Mouse (Mus musculus) MEL (cell line): ENCODE data around the gene Tex9. TPM values are rescaled to one million over a fixed set of nuclear protein-coding genes. Genes with fewer than 3 reads are reported as not detected.

Experiments
- DNase-seq: peaks from one replicate; pipeline ENCODE4 v3.0.0; 2011; ENCODE audit warnings: low read depth, low spot score
- H3K27ac ChIP-seq: 2 replicates; pipeline ENCODE4 v1.5.1; 2012; ENCODE audit warnings: low read depth, mild to moderate bottlenecking, control low read depth, low read length, moderate library complexity; ENCODE audit not compliant: control insufficient read depth
- H3K27me3 ChIP-seq, 2 experiments: fragments of 150-350 bp in 1 of 2; sonication (generic) in 1 of 2; 2 replicates each; pipeline ENCODE4 v1.6.1; 2012; ENCODE audit warnings: low read length in 2 of 2, mild to moderate bottlenecking in 2 of 2, improper control_type of control experiment in 1 of 2, moderate library complexity in 1 of 2; ENCODE audit not compliant: insufficient read depth in 2 of 2, control insufficient read depth in 1 of 2
- H3K36me3 ChIP-seq, 2 experiments: 2 replicates each; pipeline ENCODE4 v1.6.1; 2012 to 2014; ENCODE audit warnings: low read length in 2 of 2, improper control_type of control experiment in 1 of 2, inconsistent platforms in 1 of 2, mild to moderate bottlenecking in 1 of 2; ENCODE audit not compliant: insufficient read depth in 2 of 2, control insufficient read depth in 1 of 2
- H3K4me1 ChIP-seq, 2 experiments: fragments of 150-350 bp in 1 of 2; sonication (generic) in 1 of 2; 2 replicates each; pipeline ENCODE4 v1.6.1; 2012; ENCODE audit warnings: low read length in 2 of 2, improper control_type of control experiment in 1 of 2, mild to moderate bottlenecking in 1 of 2; ENCODE audit not compliant: insufficient read depth in 2 of 2, control insufficient read depth in 1 of 2
- H3K4me3 ChIP-seq, 2 experiments: fragments of 150-350 bp in 1 of 2; sonication (generic) in 1 of 2; 2 replicates each; pipeline ENCODE4 v1.5.1; 2012; ENCODE audit warnings: low read depth in 2 of 2, low read length in 2 of 2, mild to moderate bottlenecking in 2 of 2, moderate library complexity in 2 of 2, control low read depth in 1 of 2, improper control_type of control experiment in 1 of 2; ENCODE audit not compliant: control insufficient read depth in 1 of 2, insufficient read depth in 1 of 2
- H3K79me2 ChIP-seq: 2 replicates; pipeline ENCODE4 v1.6.1; 2012; ENCODE audit warnings: mild to moderate bottlenecking, low read length, moderate library complexity; ENCODE audit not compliant: control insufficient read depth, poor library complexity, insufficient read depth
- H3K9ac ChIP-seq: 2 replicates; pipeline ENCODE4 v1.6.1; 2012; ENCODE audit warnings: low read depth, mild to moderate bottlenecking, control low read depth, low read length, moderate library complexity; ENCODE audit not compliant: control insufficient read depth, poor library complexity, severe bottlenecking
- H3K9me3 ChIP-seq: fragments of 150-350 bp; sonication (generic); replicated peaks from 2 replicates; pipeline ENCODE4 v1.6.1; 2012; ENCODE audit warnings: mild to moderate bottlenecking, low read length, improper control_type of control experiment, moderate library complexity; ENCODE audit not compliant: insufficient read depth
- BHLHE40 ChIP-seq: IDR thresholded peaks from 2 replicates; pipeline ENCODE4 v1.6.1; 2012; ENCODE audit warnings: low read depth, mild to moderate bottlenecking, inconsistent platforms, low read length, improper control_type of control experiment, borderline replicate concordance
- CHD1 ChIP-seq: IDR thresholded peaks from 2 replicates; pipeline ENCODE4 v1.6.1; 2012; ENCODE audit warnings: low read depth, mild to moderate bottlenecking, inconsistent platforms, low read length, improper control_type of control experiment
- CHD2 ChIP-seq: IDR thresholded peaks from 2 replicates; pipeline ENCODE4 v1.6.1; 2011; ENCODE audit warnings: low read length, improper control_type of control experiment
- CTCF ChIP-seq, 3 experiments: IDR thresholded peaks in 2 of 3; conservative IDR thresholded peaks in 1 of 3; 2 replicates each; pipeline ENCODE4 v1.5.1; 2011 to 2012; ENCODE audit warnings: low read length in 3 of 3, low read depth in 2 of 3, mild to moderate bottlenecking in 2 of 3, improper control_type of control experiment in 1 of 3, inconsistent platforms in 1 of 3, mixed read lengths in 1 of 3, moderate library complexity in 1 of 3; ENCODE audit not compliant: control insufficient read depth in 1 of 3, insufficient read depth in 1 of 3, poor library complexity in 1 of 3, severe bottlenecking in 1 of 3
- E2F4 ChIP-seq: IDR thresholded peaks from 2 replicates; pipeline ENCODE4 v1.6.1; 2011; ENCODE audit warnings: low read depth, low read length, improper control_type of control experiment, borderline replicate concordance
- ELF1 ChIP-seq: IDR thresholded peaks from 2 replicates; pipeline ENCODE4 v1.6.1; 2014; ENCODE audit warnings: low read depth, mild to moderate bottlenecking, inconsistent platforms, low read length, improper control_type of control experiment, moderate library complexity
- EP300 ChIP-seq, 2 experiments: IDR thresholded peaks; 2 replicates each; pipeline ENCODE4 v1.6.1; 2011; ENCODE audit warnings: improper control_type of control experiment in 2 of 2, low read length in 2 of 2, low read depth in 1 of 2, mild to moderate bottlenecking in 1 of 2
- ETS1 ChIP-seq: IDR thresholded peaks from 2 replicates; pipeline ENCODE4 v1.6.1; 2012; ENCODE audit warnings: low read depth, mild to moderate bottlenecking, inconsistent platforms, low read length, improper control_type of control experiment, moderate library complexity
- GABPA ChIP-seq: IDR thresholded peaks from 2 replicates; pipeline ENCODE4 v1.6.1; 2012; ENCODE audit warnings: low read depth, mild to moderate bottlenecking, inconsistent platforms, low read length, improper control_type of control experiment, moderate library complexity
- GATA1 ChIP-seq: IDR thresholded peaks from 2 replicates; pipeline ENCODE4 v1.6.1; 2011; ENCODE audit warnings: low read depth, low read length, improper control_type of control experiment
- HCFC1 ChIP-seq: IDR thresholded peaks from 2 replicates; pipeline ENCODE4 v1.6.1; 2012; ENCODE audit warnings: low read depth, mild to moderate bottlenecking, inconsistent platforms, low read length, improper control_type of control experiment, moderate library complexity
- MAFK ChIP-seq: IDR thresholded peaks from 2 replicates; pipeline ENCODE4 v1.6.1; 2011; ENCODE audit warnings: low read depth, mild to moderate bottlenecking, low read length, improper control_type of control experiment, borderline replicate concordance
- MAX ChIP-seq: IDR thresholded peaks from 2 replicates; pipeline ENCODE4 v1.6.1; 2011; ENCODE audit warnings: low read length, improper control_type of control experiment
- MAZ ChIP-seq: IDR thresholded peaks from 2 replicates; pipeline ENCODE4 v1.6.1; 2012; ENCODE audit warnings: low read depth, mild to moderate bottlenecking, inconsistent platforms, low read length, improper control_type of control experiment
- MEF2A ChIP-seq: IDR thresholded peaks from 2 replicates; pipeline ENCODE4 v1.6.1; 2014; ENCODE audit warnings: low read depth, mild to moderate bottlenecking, inconsistent platforms, low read length, improper control_type of control experiment; ENCODE audit not compliant: poor library complexity, insufficient replicate concordance, severe bottlenecking; ENCODE audit errors: extremely low read depth
- MXI1 ChIP-seq: IDR thresholded peaks from 2 replicates; pipeline ENCODE4 v1.6.1; 2011; ENCODE audit warnings: mild to moderate bottlenecking, low read depth, low read length, improper control_type of control experiment
- MYB ChIP-seq: IDR thresholded peaks from 2 replicates; pipeline ENCODE4 v1.6.1; 2011; ENCODE audit warnings: mild to moderate bottlenecking, low read depth, low read length, improper control_type of control experiment
- MYC ChIP-seq: IDR thresholded peaks from 2 replicates; pipeline ENCODE4 v1.6.1; 2011; ENCODE audit warnings: low read depth, mild to moderate bottlenecking, low read length, improper control_type of control experiment, moderate library complexity
- NRF1 ChIP-seq: IDR thresholded peaks from 2 replicates; pipeline ENCODE4 v1.6.1; 2014; ENCODE audit warnings: low read depth, mild to moderate bottlenecking, inconsistent platforms, low read length, improper control_type of control experiment, moderate library complexity; ENCODE audit not compliant: poor library complexity, insufficient read depth, severe bottlenecking
- POLR2A ChIP-seq, 2 experiments: IDR thresholded peaks; 2 replicates each; pipeline ENCODE4 v1.6.1; 2011 to 2012; ENCODE audit warnings: low read length in 2 of 2, mild to moderate bottlenecking in 2 of 2, control low read depth in 1 of 2, improper control_type of control experiment in 1 of 2, low read depth in 1 of 2, moderate library complexity in 1 of 2; ENCODE audit not compliant: control insufficient read depth in 1 of 2, insufficient read depth in 1 of 2, poor library complexity in 1 of 2
- POLR2AphosphoS2 ChIP-seq: IDR thresholded peaks from 2 replicates; pipeline ENCODE4 v1.6.1; 2011; ENCODE audit warnings: low read length, improper control_type of control experiment
- POLR2AphosphoS5 ChIP-seq: IDR thresholded peaks from 2 replicates; pipeline ENCODE4 v1.6.1; 2012; ENCODE audit warnings: low read depth, borderline replicate concordance, mild to moderate bottlenecking, inconsistent platforms, low read length, moderate library complexity, mixed read lengths
- RAD21 ChIP-seq: IDR thresholded peaks from 2 replicates; pipeline ENCODE4 v1.6.1; 2011; ENCODE audit warnings: mild to moderate bottlenecking, low read depth, low read length, improper control_type of control experiment
- RCOR1 ChIP-seq: IDR thresholded peaks from 2 replicates; pipeline ENCODE4 v1.6.1; 2012; ENCODE audit warnings: low read depth, mild to moderate bottlenecking, inconsistent platforms, low read length, improper control_type of control experiment
- SIN3A ChIP-seq: IDR thresholded peaks from 2 replicates; pipeline ENCODE4 v1.6.1; 2012; ENCODE audit warnings: low read length, improper control_type of control experiment, inconsistent platforms
- SMC3 ChIP-seq: IDR thresholded peaks from 2 replicates; pipeline ENCODE4 v1.6.1; 2011; ENCODE audit warnings: low read depth, low read length, improper control_type of control experiment
- TAL1 ChIP-seq: IDR thresholded peaks from 2 replicates; pipeline ENCODE4 v1.6.1; 2012; ENCODE audit warnings: mild to moderate bottlenecking, inconsistent platforms, low read length, moderate library complexity, mixed read lengths
- TBP ChIP-seq: IDR thresholded peaks from 2 replicates; pipeline ENCODE4 v1.8.0; 2011; ENCODE audit warnings: low read depth, low read length, improper control_type of control experiment
- TCF12 ChIP-seq: IDR thresholded peaks from 2 replicates; pipeline ENCODE4 v1.6.1; 2014; ENCODE audit warnings: low read depth, mild to moderate bottlenecking, inconsistent platforms, low read length, improper control_type of control experiment, moderate library complexity
- UBTF ChIP-seq: IDR thresholded peaks from 2 replicates; pipeline ENCODE4 v1.6.1; 2012; ENCODE audit warnings: low read depth, mild to moderate bottlenecking, inconsistent platforms, low read length, improper control_type of control experiment, moderate library complexity, borderline replicate concordance; ENCODE audit not compliant: insufficient read depth
- USF1 ChIP-seq: IDR thresholded peaks from 2 replicates; pipeline ENCODE4 v1.6.1; 2014; ENCODE audit warnings: low read depth, mild to moderate bottlenecking, inconsistent platforms, low read length, improper control_type of control experiment, moderate library complexity
- USF2 ChIP-seq, 2 experiments: IDR thresholded peaks; 2 replicates each; pipeline ENCODE4 v1.6.1; 2011 to 2012; ENCODE audit warnings: improper control_type of control experiment in 2 of 2, low read length in 2 of 2, borderline replicate concordance in 1 of 2, inconsistent platforms in 1 of 2, low read depth in 1 of 2, mild to moderate bottlenecking in 1 of 2; ENCODE audit not compliant: insufficient read depth in 1 of 2
- ZC3H11A ChIP-seq: IDR thresholded peaks from 2 replicates; pipeline ENCODE4 v1.6.1; 2012; ENCODE audit warnings: low read depth, mild to moderate bottlenecking, inconsistent platforms, low read length, improper control_type of control experiment
- ZKSCAN1 ChIP-seq: IDR thresholded peaks from 2 replicates; pipeline ENCODE4 v1.6.1; 2012; ENCODE audit warnings: low read depth, mild to moderate bottlenecking, inconsistent platforms, low read length, improper control_type of control experiment, moderate library complexity
- polyA plus RNA-seq, 2 experiments: library from polyadenylated mRNA; stranded (reverse) in 1 of 2; unstranded in 1 of 2; fragments of >175 nt in 1 of 2; fragments of >200 nt in 1 of 2; gene quantifications; 2 replicates each; pipeline versions ENCODE4 v1.2.1 to v1.2.4; 2012; ENCODE audit warnings: low replicate concordance in 2 of 2, low read depth in 1 of 2; ENCODE audit not compliant: insufficient read length in 2 of 2, insufficient read depth in 1 of 2, missing spikeins in 1 of 2
- total RNA-seq: library from RNA; depleted of rRNA; stranded (reverse); fragments of 300-350 nt; gene quantifications from 2 replicates; pipeline ENCODE4 v1.2.3, GENCODE M21; 2012

Gene Tex9
- total and polyA plus RNA-seq, 3 experiments = 7.0 to 17.1 TPM; not detected in 1

DNA sequence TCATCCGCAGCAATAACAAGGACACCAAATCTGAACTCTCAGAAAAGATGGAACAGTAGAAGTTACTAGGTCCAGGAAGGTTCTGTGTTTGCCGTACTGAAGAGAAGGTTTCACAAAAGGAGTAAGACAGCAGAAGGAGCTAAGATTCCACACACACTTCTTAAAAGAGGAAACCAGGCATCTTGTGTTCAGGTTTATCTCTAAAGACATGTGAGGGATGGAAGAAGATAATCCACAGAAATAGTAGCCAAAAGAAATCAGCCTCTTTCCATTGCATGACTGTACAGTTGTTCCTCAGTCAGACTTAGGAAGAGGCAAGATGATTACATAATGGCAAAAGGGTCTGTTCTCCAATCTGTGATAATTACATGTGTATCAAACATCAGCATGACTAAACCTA is 29.6 kb downstream of the Tex9 start:
- Histone ChIP-seq H3K9me3 (no peaks in the 10 kb centered on the region), H3K4me1 (peaks cover 20 to 35% of the 10 kb centered on the region in 2 experiments), H3K79me2 (0 out of 2 replicates have a peak, but pooled peaks cover 2% of the 10 kb centered on the region), H3K4me3 (no peak overlapping the region), H3K9ac (no peak overlapping the region), H3K27me3 (no peaks in the 10 kb centered on the region), H3K27ac (peak overlapping the region; percentile 68), H3K36me3 (peaks cover 12 to 63% of the 10 kb centered on the region in 2 experiments)
- TF ChIP-seq MAFK (no peak), SIN3A (0 out of 2 replicates have a peak, but pooled peaks have one; percentile 16), POLR2AphosphoS5 (no peak), CHD1 (no peak), BHLHE40 (peak; percentile 58; the same call in 1 of the 2 replicates), EP300 (IDR thresholded peaks at IDR 0.05; ENCODE audit: low read depth in 1 of 2, low read length in 2 of 2) (peak; percentile 84 to 85), CHD2 (no peak), CTCF (IDR thresholded peaks at IDR 0.05 in 2 of 3, conservative IDR thresholded peaks at IDR 0.05 in 1 of 3; ENCODE audit: control insufficient read depth in 1 of 3, insufficient read depth in 1 of 3, low read depth in 2 of 3, low read length in 3 of 3, poor library complexity in 1 of 3, severe bottlenecking in 1 of 3) (no peak), UBTF (no peak), MAZ (no peak), RCOR1 (peak; percentile 81), POLR2A (IDR thresholded peaks at IDR 0.05; ENCODE audit: control insufficient read depth in 1 of 2, insufficient read depth in 1 of 2, low read depth in 1 of 2, low read length in 2 of 2, poor library complexity in 1 of 2) (no peak), ELF1 (no peak), MYC (0 out of 2 replicates have a peak, but pooled peaks have one; percentile 40), MXI1 (peak; percentile 49; the same call in 1 of the 2 replicates), TCF12 (peak; percentile 83), MYB (no peak), ZKSCAN1 (no peak), TBP (no peak), USF1 (no peak), NRF1 (no peak), HCFC1 (no peak), ETS1 (peak; percentile 89), MAX (no peak), MEF2A (no peak), E2F4 (no peak), USF2 (IDR thresholded peaks at IDR 0.05; ENCODE audit: borderline replicate concordance in 1 of 2, insufficient read depth in 1 of 2, low read depth in 1 of 2, low read length in 2 of 2) (no peak), GATA1 (peak; percentile 92), SMC3 (no peak), RAD21 (no peak), POLR2AphosphoS2 (no peak), TAL1 (peak; percentile 60), GABPA (no peak), ZC3H11A (no peak)
- DNase-seq = peak; percentile 61
